Mouse (Mus musculus): ENCODE data around the gene Taar7d.
"Not testable (repeated sequence)": the region's sequence is repeated elsewhere in the genome, so short reads cannot be mapped to it uniquely, and the experiment has no call there.

Gene Taar7d

DNA sequence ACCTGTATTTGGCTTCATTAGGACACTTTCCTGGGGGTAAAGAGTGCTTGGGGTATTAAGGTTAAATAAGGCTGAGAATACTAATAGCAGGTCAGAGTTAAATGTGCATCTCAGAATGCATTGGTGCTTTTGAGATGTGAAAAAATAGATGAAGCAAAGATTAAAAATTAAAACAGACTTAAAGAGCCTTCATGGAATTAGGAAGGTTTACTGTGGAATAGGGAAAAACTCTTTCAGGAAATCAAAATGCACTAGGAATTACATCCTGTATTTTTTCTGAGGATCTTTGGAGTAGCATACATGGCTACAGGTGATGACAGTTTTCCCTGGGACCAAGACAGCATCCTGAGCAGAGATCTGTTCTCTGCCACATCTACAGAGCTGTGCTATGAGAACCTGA, at the start of gene Taar7d:
TSS of gene Taar7d (plus strand) at position 301 of the 400 bp plus-strand sequence.
- DNase-seq (ENCODE audit: low read depth, low spot score), result no peak

DNA sequence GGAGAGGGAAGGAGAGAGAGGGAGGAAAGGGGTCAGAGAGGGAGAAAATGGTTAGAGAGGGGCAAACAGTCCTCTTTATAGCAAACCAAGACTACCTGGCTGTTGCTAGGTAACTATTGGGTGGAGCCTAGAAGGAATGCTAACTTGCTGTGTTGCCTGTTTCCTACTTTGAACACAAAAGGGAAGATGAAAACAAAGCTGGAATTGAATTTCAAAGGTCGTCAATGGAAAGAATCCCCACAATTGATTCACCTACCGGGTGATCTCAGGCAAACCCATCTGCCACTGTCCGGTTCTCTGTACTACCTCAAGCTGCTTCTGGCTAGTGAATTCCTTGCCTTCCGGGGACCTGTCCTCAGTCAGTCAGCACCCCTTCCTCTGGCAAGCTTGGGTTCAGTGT, 49.1 kb upstream of the Taar7d start:
- DNase-seq (ENCODE audit: low read depth, low spot score), result no peak

GRCm38 (mm10) chr10:23978901-23979705, 47.9 kb upstream of the Taar7d start:
- DNase-seq (ENCODE audit: low read depth, low spot score), result peak; percentile 34

GRCm38 (mm10) chr10:23985546-23985945, 41.5 kb upstream of the Taar7d start, which contains the start of gene Taar6:
Gene Taar6, minus strand, starts transcription at chr10:23985646.
- DNase-seq (ENCODE audit: low read depth, low spot score), result no peak

GRCm38 (mm10) chr10:23986419-23986818, 40.6 kb upstream of the Taar7d start:
- DNase-seq (ENCODE audit: low read depth, low spot score), result no peak

GRCm38 (mm10) chr10:23993381-23993780, 33.6 kb upstream of the Taar7d start, which contains the start of gene Taar7a:
Gene Taar7a, minus strand, starts transcription at chr10:23993481.
- no peak for DNase-seq (ENCODE audit: low read depth, low spot score)

DNA sequence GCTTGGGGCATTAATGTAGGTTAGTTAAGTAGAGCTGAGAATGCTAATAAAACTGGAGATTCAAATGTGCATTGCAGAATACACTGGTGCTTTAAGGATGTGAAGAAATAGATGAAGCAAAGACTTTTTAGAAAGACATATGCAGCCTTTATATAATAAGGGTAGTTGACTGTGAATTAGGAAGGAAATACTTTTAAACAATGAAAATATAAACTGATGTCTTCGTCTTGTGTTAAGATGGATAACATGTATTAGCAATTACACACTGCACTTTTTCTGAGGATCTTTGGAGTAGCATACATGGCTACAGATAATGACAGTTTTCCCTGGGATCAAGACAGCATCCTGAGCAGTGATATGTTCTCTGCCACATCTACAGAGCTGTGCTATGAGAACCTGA, 27.4 kb upstream of the Taar7d start, which contains the start of gene Taar7b:
TSS of gene Taar7b (plus strand) at position 301 of the 400 bp plus-strand sequence.
- no peak for DNase-seq (ENCODE audit: low read depth, low spot score)

DNA sequence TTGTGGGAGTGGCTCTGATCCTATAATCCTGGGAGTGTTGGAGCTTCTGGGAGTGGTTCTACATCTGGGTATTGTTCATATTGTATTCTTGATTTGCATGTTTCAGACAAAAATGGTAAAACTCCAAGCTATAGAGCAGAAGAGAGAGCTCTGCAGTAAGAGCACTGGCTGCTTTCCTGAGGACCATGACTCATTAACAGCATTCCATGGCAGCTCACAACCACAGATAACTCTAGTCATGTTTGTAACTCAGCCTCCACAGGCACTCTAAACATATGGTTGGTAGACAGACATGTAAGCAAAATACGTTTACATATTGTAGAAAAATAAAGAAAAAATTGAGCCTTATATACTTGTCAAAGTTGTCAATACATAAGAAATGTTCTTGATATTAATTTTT, 20.6 kb upstream of the Taar7d start:
- no peak for DNase-seq (ENCODE audit: low read depth, low spot score)

GRCm38 (mm10) chr10:24007034-24007433, 20.0 kb upstream of the Taar7d start:
- DNase-seq (ENCODE audit: low read depth, low spot score), result no peak

DNA sequence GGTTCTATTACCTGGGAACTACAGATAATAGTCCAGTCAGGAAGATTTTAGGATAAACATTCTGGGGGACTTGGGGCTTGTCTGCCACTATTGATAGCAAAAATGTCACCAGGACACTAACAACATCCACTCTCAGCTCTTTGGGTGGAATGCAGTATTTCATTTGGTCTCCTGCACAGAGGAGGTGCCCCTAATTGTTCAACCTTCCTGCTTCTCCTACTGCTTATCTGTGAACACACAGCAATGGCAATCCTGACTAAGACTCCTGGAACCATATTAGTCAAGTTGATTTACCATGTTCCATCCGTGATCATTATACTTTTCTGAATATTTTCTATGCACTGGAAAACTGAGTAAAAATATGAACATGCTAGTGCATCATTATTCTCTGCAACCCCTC, 18.9 kb upstream of the Taar7d start:
- no peak for DNase-seq (ENCODE audit: low read depth, low spot score)

GRCm38 (mm10) chr10:24031347-24031746, 4.3 kb downstream of the Taar7d start:
- DNase-seq (ENCODE audit: low read depth, low spot score), result no peak

DNA sequence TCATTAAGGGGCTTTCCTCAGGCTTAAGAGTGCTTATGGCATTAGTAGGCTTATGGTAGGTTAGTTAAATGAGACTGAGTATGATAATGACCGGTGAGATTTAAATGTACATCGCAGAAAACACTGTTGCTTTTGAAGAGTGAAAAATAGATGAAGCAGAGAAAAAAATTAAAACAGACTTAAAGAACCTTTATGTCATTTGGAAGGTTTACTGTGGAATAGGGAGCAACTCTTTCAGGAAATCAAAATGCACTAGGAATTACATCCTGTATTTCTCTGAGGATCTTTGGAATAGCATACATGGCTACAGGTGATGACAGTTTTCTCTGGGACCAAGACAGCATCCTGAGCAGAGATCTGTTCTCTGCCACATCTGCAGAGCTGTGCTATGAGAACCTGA, 10.3 kb downstream of the Taar7d start, which contains the start of gene Taar7e:
TSS of gene Taar7e (plus strand) at position 301 of the 400 bp plus-strand sequence.
- no peak for DNase-seq (ENCODE audit: low read depth, low spot score)

DNA sequence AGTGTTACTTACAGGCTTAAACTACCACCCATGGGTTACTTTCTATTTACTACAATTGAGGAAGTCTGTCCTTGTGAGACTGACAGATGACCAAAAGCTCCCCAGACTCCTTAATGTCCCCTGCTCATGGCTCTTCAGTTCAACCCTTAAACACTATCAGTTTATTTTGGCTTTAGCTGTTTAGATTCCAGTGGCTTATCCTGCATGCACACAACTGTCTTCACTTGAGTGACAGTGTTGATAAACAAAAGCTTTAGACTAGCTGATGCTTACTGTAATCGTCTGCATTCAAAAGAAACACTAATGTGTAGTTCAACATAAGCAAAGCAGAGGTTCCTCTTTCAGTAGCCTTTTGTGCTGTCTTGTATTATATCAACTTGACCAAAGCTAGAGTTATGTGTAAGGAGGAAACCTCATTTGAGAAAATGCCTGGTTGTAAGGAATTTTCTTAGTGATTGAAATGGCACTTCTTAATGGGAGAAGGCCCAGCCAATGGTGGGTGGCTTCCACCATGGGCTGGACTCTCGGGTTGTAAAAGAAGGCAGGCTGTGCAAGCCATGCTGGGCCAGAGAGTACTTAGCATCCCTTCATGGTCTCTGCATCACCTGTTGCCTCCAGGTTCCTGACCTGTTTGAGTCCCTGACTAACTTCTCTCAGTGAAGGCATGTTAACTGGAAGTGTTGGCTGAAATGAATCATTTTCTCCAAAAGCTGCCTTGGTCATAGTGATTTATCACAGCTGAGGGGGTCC, 13.3 kb downstream of the Taar7d start:
- no peak for DNase-seq (ENCODE audit: low read depth, low spot score)

DNA sequence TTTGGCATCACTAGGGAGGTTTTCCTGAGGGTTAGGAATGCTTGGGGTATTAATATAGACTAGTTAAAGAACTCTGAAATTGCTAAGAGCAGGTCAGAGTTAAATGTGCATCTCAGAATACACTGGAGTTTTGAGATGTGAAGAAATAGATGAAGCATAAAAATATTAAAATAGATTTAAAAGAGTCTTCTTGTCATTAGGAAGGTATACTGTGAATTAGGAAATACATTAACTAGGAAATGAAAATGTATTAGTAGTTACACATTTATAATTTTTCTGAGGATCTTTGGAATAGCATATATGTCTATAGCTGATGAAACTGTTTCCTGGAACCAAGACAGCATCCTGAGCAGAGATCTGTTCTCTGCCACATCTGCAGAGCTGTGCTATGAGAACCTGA, 22.2 kb downstream of the Taar7d start, which contains the start of gene Taar7f:
TSS of gene Taar7f (plus strand) at position 301 of the 400 bp plus-strand sequence.
- no peak for DNase-seq (ENCODE audit: low read depth, low spot score)

DNA sequence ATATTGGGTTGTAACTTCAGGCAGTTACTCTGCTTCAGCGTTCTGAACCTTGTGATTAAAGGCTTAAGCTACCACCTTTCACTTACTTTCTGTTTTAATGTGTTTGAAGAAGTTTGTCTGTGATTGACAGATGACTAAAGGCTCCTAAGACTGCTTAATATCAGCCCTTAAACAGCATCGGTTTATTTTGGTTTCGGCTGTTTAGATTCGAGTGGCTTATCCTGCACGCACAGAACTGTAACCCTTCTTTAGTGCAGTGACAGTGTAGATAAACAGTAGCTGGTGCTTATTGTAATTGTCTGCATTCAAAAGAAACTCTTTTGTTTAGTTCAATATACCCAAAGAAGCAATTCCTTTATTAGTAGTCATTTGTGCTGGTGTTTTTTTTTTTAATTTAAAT, 25.0 kb downstream of the Taar7d start:
- DNase-seq (ENCODE audit: low read depth, low spot score), result no peak

- no peak for DNase-seq (ENCODE audit: low read depth, low spot score)
These were observed 32.0 kb downstream of the Taar7d start for GRCm38 (mm10) chr10:24058986-24059385.

DNA sequence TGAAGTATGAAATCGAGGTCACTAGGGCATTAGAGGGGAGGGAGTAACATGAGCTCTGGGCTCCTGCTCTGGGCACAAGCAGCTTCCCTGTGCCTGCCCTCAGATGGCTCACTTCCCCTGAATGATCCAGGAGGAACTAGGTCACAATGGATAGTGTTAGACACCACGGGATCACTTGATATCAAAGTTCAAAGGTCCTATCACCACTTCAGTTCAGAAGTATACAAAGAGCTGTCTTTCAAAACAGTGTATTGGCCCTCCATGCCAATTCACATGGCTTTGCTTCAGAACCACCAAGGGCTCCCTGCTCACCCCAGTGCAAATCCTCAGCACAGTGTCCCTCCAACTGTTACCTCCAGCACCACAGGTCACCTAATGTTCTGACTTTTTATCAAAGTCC, 47.7 kb downstream of the Taar7d start:
- not testable (repeated sequence) for DNase-seq (ENCODE audit: low read depth, low spot score)

DNA sequence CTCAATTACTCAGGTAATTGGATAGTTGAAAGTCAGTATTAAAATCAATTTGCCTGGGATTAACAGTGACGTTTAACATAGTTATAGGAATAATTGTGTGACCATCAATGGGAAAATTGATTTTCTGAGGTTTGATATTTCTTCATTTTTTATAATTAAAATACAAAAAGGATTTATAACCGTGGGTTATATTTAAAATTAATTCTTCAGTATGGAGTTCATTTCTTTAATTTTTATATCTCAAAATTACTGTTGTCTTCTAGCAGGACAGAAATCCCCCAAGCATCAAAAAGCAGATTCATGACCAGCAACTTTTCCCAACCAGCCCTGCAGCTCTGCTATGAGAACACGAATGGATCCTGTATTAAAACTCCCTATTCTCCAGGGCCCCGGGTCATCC, 49.2 kb downstream of the Taar7d start, which contains the start of gene Taar8a:
TSS of gene Taar8a (plus strand) at position 301 of the 400 bp plus-strand sequence.
- not testable (repeated sequence) for DNase-seq (ENCODE audit: low read depth, low spot score)
